10 mouse cellular contexts compared by ENCODE assay signal in genomic region chr1:119119863-119120569, GRCm38 (mm10).
DNase-seq lines count a peak whose midpoint lies in the region; ATAC-seq lines count a peak whose summit lies in the region.
"Had no signal": no experiment of that assay in that cellular context is flagged by ENCODE, and none has a peak within 500 bp of the region (broad histone marks: within the 10 kb centered on the region; RNA-seq: fewer than 3 reads in every experiment).

No protein-coding gene starts in this region.

- WGBS in forebrain, embryonic 16.5 days, result 45% methylated on average over 8 of the region's 8 CpGs
- 40% methylated on average over 8 of the region's 8 CpGs for WGBS in forebrain, embryonic 12.5 days
- 37% methylated on average over 7 of the region's 8 CpGs for WGBS in embryonic facial prominence, embryonic 14.5 days

- H3K4me1 ChIP-seq in forebrain, embryonic 16.5 days (replicated peaks; ENCODE audit: control insufficient read depth, insufficient read depth, low read length), result no peaks in the 10 kb centered on the region
- no peaks in the 10 kb centered on the region for H3K4me1 ChIP-seq in forebrain, embryonic 12.5 days
- no peaks in the 10 kb centered on the region for H3K4me1 ChIP-seq in embryonic facial prominence, embryonic 14.5 days (ENCODE audit: control insufficient read depth, insufficient read depth, low read length)

- H3K27ac ChIP-seq in forebrain, embryonic 16.5 days (ENCODE audit: low read length), result no peak overlapping the region
- no peak overlapping the region for H3K27ac ChIP-seq in forebrain, embryonic 12.5 days
- H3K27ac ChIP-seq in embryonic facial prominence, embryonic 14.5 days (replicated peaks; ENCODE audit: low read depth, low read length), result no peak overlapping the region

- H3K9me3 ChIP-seq in forebrain, embryonic 16.5 days (ENCODE audit: control insufficient read depth, low read length), result no peaks in the 10 kb centered on the region
- no peaks in the 10 kb centered on the region for H3K9me3 ChIP-seq in forebrain, embryonic 12.5 days
- H3K9me3 ChIP-seq in embryonic facial prominence, embryonic 14.5 days (ENCODE audit: control insufficient read depth, low read length), result no peaks in the 10 kb centered on the region

- DNase-seq in ovary, adult 18-20 months (ENCODE audit: low spot score), result peak; percentile 24
- DNase-seq in ovary, postnatal 14 days (ENCODE audit: low spot score), result no peak
- DNase-seq in embryonic facial prominence, embryonic 14.5 days (ENCODE audit: low spot score), result no peak
- peak; percentile 13 for DNase-seq in retina, embryonic 14.5 days (ENCODE audit: low spot score)
- DNase-seq in left cerebral cortex, adult 11 months (ENCODE audit: low spot score), result no peak

- no peak overlapping the region for H3K4me2 ChIP-seq in forebrain, embryonic 16.5 days (ENCODE audit: low read length)
- H3K4me2 ChIP-seq in forebrain, embryonic 12.5 days, result no peak overlapping the region
- H3K4me2 ChIP-seq in embryonic facial prominence, embryonic 14.5 days (ENCODE audit: low read depth, low read length), result no peak overlapping the region

- H3K27me3 ChIP-seq in forebrain, embryonic 16.5 days (replicated peaks; ENCODE audit: control insufficient read depth, insufficient read depth, low read length), result no peaks in the 10 kb centered on the region
- 0 out of 2 replicates have a peak, but pooled peaks cover 4% of the 10 kb centered on the region for H3K27me3 ChIP-seq in forebrain, embryonic 12.5 days
- H3K27me3 ChIP-seq in embryonic facial prominence, embryonic 14.5 days (replicated peaks; ENCODE audit: control insufficient read depth, insufficient read depth, low read length), result no peaks in the 10 kb centered on the region
- H3K27me3 ChIP-seq: CH12.LX; megakaryocyte, embryonic 14.5 days had no signal

- H3K4me3 ChIP-seq in forebrain, embryonic 16.5 days (replicated peaks; ENCODE audit: low read length), result no peak overlapping the region
- H3K4me3 ChIP-seq in forebrain, embryonic 12.5 days (replicated peaks), result no peak overlapping the region
- no peak overlapping the region for H3K4me3 ChIP-seq in embryonic facial prominence, embryonic 14.5 days (ENCODE audit: low read depth, low read length)
- H3K4me3 ChIP-seq: megakaryocyte, embryonic 14.5 days had no signal

- no peak overlapping the region for H3K9ac ChIP-seq in forebrain, embryonic 16.5 days (replicated peaks; ENCODE audit: low read depth, low read length)
- H3K9ac ChIP-seq in forebrain, embryonic 12.5 days, result no peak overlapping the region
- no peak overlapping the region for H3K9ac ChIP-seq in embryonic facial prominence, embryonic 14.5 days (ENCODE audit: low read depth, low read length)

- H3K36me3 ChIP-seq in forebrain, embryonic 16.5 days (ENCODE audit: control insufficient read depth, insufficient read depth), result no peaks in the 10 kb centered on the region
- no peaks in the 10 kb centered on the region for H3K36me3 ChIP-seq in forebrain, embryonic 12.5 days (replicated peaks)
- no peaks in the 10 kb centered on the region for H3K36me3 ChIP-seq in embryonic facial prominence, embryonic 14.5 days (ENCODE audit: control insufficient read depth, insufficient read depth, low read length)

- ATAC-seq in forebrain, embryonic 16.5 days, result peak; percentile 38; the same call in 1 of the 2 replicates
- ATAC-seq in forebrain, embryonic 12.5 days (ENCODE audit: low FRiP score), result no peak
- 0 out of 2 replicates have a peak, but pooled peaks have one; percentile 30 for ATAC-seq in embryonic facial prominence, embryonic 14.5 days (ENCODE audit: low read depth)
- ATAC-seq in monocyte, adult 5-6 weeks (replicated peaks; ENCODE audit: insufficient number of reproducible peaks, low FRiP score, low TSS enrichment, poor library complexity, severe bottlenecking), result no peak

Comparison
In these comparisons a context has a peak if more than half of its experiments do, and no peak if none do; other contexts are left out.
1. ATAC-seq: peak in forebrain, embryonic 16.5 days (single experiment) and embryonic facial prominence, embryonic 14.5 days (single experiment); none in forebrain, embryonic 12.5 days (single experiment) and monocyte, adult 5-6 weeks (single experiment).
2. DNase-seq: peak in ovary, adult 18-20 months (single experiment) and retina, embryonic 14.5 days (single experiment); none in ovary, postnatal 14 days (single experiment), embryonic facial prominence, embryonic 14.5 days (single experiment) and left cerebral cortex, adult 11 months (single experiment).